Mouse (Mus musculus): ENCODE measurements around the gene Ube2m. TPM values are rescaled to one million over a fixed set of nuclear protein-coding genes. Genes with fewer than 3 reads are reported as not detected.

Ube2m gene
- total and polyA plus RNA-seq, 3 experiments, result 134 to 272 (median 244) TPM

GRCm38 (mm10) chr7:13037366-13037765, 709 bp downstream of the Ube2m start:
- H3K4me2 ChIP-seq (ENCODE audit: insufficient read depth, low read depth, poor library complexity, severe bottlenecking), result peak overlapping the region; percentile 69
- peaks cover 23 to 35% of the 10 kb centered on the region in 2 experiments for H3K36me3 ChIP-seq (replicated peaks in 1 of 2; ENCODE audit: control insufficient read depth in 1 of 2, insufficient read depth in 1 of 2, low read length in 1 of 2)
- dilution Hi-C loops (cut with MboI; ENCODE audit: extremely low pct_ligation_motif_present, extremely low pct_unique_long_range_greater_than_20kb, low sequenced_read_pairs) (no loop called here), in situ Hi-C loops (cut with MboI; ENCODE audit: low pct_ligation_motif_present, low pct_unique_long_range_greater_than_20kb, low sequenced_read_pairs) (no loop called here)
- peak overlapping the region; percentile 100 for H3K27ac ChIP-seq (ENCODE audit: insufficient read depth, low read depth)
- no peaks in the 10 kb centered on the region for H3K27me3 ChIP-seq (replicated peaks)
- H3K4me1 ChIP-seq (ENCODE audit: control insufficient read depth in 1 of 2, insufficient read depth in 2 of 2), result peaks cover 19 to 55% of the 10 kb centered on the region in 2 experiments
- H3K9ac ChIP-seq (ENCODE audit: insufficient read depth, low read depth), result peak overlapping the region; percentile 96
- no peak for DNase-seq (ENCODE audit: extremely low read depth)
- H3K79me2 ChIP-seq (replicated peaks; ENCODE audit: control insufficient read depth, extremely low read depth, insufficient read depth, poor library complexity, severe bottlenecking), result peaks cover 20% of the 10 kb centered on the region
- TF ChIP-seq MXI1 (IDR thresholded peaks at IDR 0.05; ENCODE audit: low read depth, low read length) (no peak), SMC3 (IDR thresholded peaks at IDR 0.05; ENCODE audit: low read depth, low read length) (no peak), MYC (IDR thresholded peaks at IDR 0.05; ENCODE audit: low read depth, low read length) (no peak), ZNF384 (IDR thresholded peaks at IDR 0.05; ENCODE audit: low read depth, low read length) (no peak), USF1 (IDR thresholded peaks at IDR 0.05; ENCODE audit: low read depth, low read length) (no peak), JUN (IDR thresholded peaks at IDR 0.05; ENCODE audit: insufficient read depth, low read depth, low read length) (no peak), SIN3A (IDR thresholded peaks at IDR 0.05; ENCODE audit: low read length) (peak; percentile 73; the same call in 1 of the 2 replicates), POLR2A (IDR thresholded peaks at IDR 0.05; ENCODE audit: low read depth, low read length) (no peak)
- no peaks in the 10 kb centered on the region for H3K9me3 ChIP-seq (replicated peaks; ENCODE audit: low read length)
- H3K4me3 ChIP-seq (replicated peaks in 1 of 3; ENCODE audit: low read depth in 2 of 3, low read length in 2 of 3, poor library complexity in 1 of 3), result peak overlapping the region; percentile 84 to 92 (median 91)

GRCm38 (mm10) chr7:13036806-13037205, 1.3 kb downstream of the Ube2m start:
- Histone ChIP-seq H3K9ac (ENCODE audit: insufficient read depth, low read depth) (peak overlapping the region; percentile 96), H3K79me2 (replicated peaks; ENCODE audit: control insufficient read depth, extremely low read depth, insufficient read depth, poor library complexity, severe bottlenecking) (peaks cover 21% of the 10 kb centered on the region), H3K27ac (ENCODE audit: insufficient read depth, low read depth) (0 out of 2 replicates have a peak overlapping the region, but pooled peaks have one; percentile 9), H3K4me1 (ENCODE audit: control insufficient read depth in 1 of 2, insufficient read depth in 2 of 2) (peaks cover 20 to 60% of the 10 kb centered on the region in 2 experiments), H3K4me2 (ENCODE audit: insufficient read depth, low read depth, poor library complexity, severe bottlenecking) (peak overlapping the region; percentile 69), H3K9me3 (replicated peaks; ENCODE audit: low read length) (no peaks in the 10 kb centered on the region), H3K36me3 (replicated peaks in 1 of 2; ENCODE audit: control insufficient read depth in 1 of 2, insufficient read depth in 1 of 2, low read length in 1 of 2) (peaks cover 29 to 41% of the 10 kb centered on the region in 2 experiments), H3K4me3 (replicated peaks in 1 of 3; ENCODE audit: low read depth in 2 of 3, low read length in 2 of 3, poor library complexity in 1 of 3) (peak overlapping the region; percentile 84 to 92 (median 91)), H3K27me3 (replicated peaks) (no peaks in the 10 kb centered on the region)
- no peak for DNase-seq (ENCODE audit: extremely low read depth)
- in situ Hi-C loops (cut with MboI; ENCODE audit: low pct_ligation_motif_present, low pct_unique_long_range_greater_than_20kb, low sequenced_read_pairs) (no loop called here), dilution Hi-C loops (cut with MboI; ENCODE audit: extremely low pct_ligation_motif_present, extremely low pct_unique_long_range_greater_than_20kb, low sequenced_read_pairs) (no loop called here)
- TF ChIP-seq TBP (conservative IDR thresholded peaks at IDR 0.05; ENCODE audit: low read depth, low read length), result no peak
- TF ChIP-seq JUND (conservative IDR thresholded peaks at IDR 0.05; ENCODE audit: low read depth, low read length), result no peak
- no peak for TF ChIP-seq PAX5 (IDR thresholded peaks at IDR 0.05; ENCODE audit: low read length)
- TF ChIP-seq GABPA (IDR thresholded peaks at IDR 0.05; ENCODE audit: insufficient replicate concordance, low read depth, low read length), result no peak
- no peak for TF ChIP-seq KAT2A (IDR thresholded peaks at IDR 0.05; ENCODE audit: insufficient replicate concordance, low read length)
- no peak for TF ChIP-seq UBTF (IDR thresholded peaks at IDR 0.05; ENCODE audit: low read depth, low read length)
- no peak for TF ChIP-seq ZKSCAN1 (IDR thresholded peaks at IDR 0.05; ENCODE audit: borderline replicate concordance, low read depth, low read length)
- TF ChIP-seq MAX (IDR thresholded peaks at IDR 0.05; ENCODE audit: low read length), result no peak
- TF ChIP-seq CTCF (conservative IDR thresholded peaks at IDR 0.05 in 1 of 2, IDR thresholded peaks at IDR 0.05 in 1 of 2; ENCODE audit: low read depth in 2 of 2, low read length in 2 of 2), result no peak
- TF ChIP-seq MXI1 (IDR thresholded peaks at IDR 0.05; ENCODE audit: low read depth, low read length), result no peak
- TF ChIP-seq SMC3 (IDR thresholded peaks at IDR 0.05; ENCODE audit: low read depth, low read length), result no peak
- TF ChIP-seq RAD21 (IDR thresholded peaks at IDR 0.05; ENCODE audit: low read depth, low read length), result no peak
- TF ChIP-seq ZMIZ1 (IDR thresholded peaks at IDR 0.05; ENCODE audit: low read depth, low read length), result no peak
- no peak for TF ChIP-seq ZC3H11A (IDR thresholded peaks at IDR 0.05; ENCODE audit: low read depth, low read length)
- no peak for TF ChIP-seq POLR2AphosphoS2 (IDR thresholded peaks at IDR 0.05; ENCODE audit: low read depth, low read length)
- no peak for TF ChIP-seq MYC (IDR thresholded peaks at IDR 0.05; ENCODE audit: low read depth, low read length)
- TF ChIP-seq JUN (IDR thresholded peaks at IDR 0.05; ENCODE audit: insufficient read depth, low read depth, low read length), result no peak

All from CH12.LX (cell line).